Mouse (Mus musculus) ES-E14 (cell line): ENCODE measurements around the gene Susd4.

Experiments used
- CHD2 ChIP-seq: IDR thresholded peaks from 2 replicates; pipeline ENCODE4 v1.6.1; 2014; ENCODE audit warnings: mild to moderate bottlenecking, low read depth, low read length, inconsistent platforms
- ZC3H11A ChIP-seq: IDR thresholded peaks from 2 replicates; pipeline ENCODE4 v1.6.1; 2012; ENCODE audit warnings: low read depth, mild to moderate bottlenecking, inconsistent platforms, low read length, borderline replicate concordance

- TF ChIP-seq ZC3H11A (no peak), CHD2 (no peak)
Observed at GRCm38 (mm10) chr1:182758783-182759182, 4.9 kb upstream of the Susd4 start.
